Mouse (Mus musculus): ENCODE measurements around the gene Col9a1. TPM values are rescaled to one million over a fixed set of nuclear protein-coding genes. Genes with fewer than 3 reads are reported as not detected.

Gene Col9a1
- polyA plus RNA-seq, 1 experiment: 0.01 TPM

DNA sequence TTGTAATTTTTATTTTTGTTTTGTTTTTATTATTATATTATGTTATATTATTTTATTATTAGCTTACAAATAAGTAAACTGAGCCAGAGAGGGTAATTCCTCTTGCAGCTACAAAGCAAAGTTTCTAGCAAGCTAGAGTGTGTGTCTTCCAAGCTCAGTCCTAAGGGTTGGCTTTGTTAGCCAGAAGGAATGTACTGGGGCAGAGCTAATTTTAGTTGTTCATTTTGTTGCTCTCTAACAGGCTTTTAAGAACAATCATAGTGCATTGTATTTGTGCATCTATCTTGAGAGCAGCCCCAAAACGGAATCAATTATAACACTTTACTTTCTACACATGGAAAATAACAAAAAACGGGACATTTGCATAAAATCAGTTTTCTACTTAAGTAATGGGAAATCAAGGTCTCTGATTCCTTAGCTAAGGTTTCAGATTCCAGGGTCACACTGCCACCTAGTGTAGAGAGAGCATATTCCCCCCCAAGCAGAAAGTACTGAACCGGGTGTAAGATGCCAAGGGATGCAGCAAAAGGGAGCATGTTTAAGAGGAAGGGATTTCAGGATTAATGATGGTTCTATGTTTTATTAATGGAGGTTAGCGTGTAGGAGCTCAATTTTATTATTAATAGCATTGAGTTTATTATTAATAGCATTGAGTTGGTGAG lies 6.1 kb upstream of the Col9a1 start:
- no peak overlapping the region for H3K4me3 ChIP-seq (replicated peaks)
- no peaks in the 10 kb centered on the region for H3K36me3 ChIP-seq (ENCODE audit: control insufficient read depth)
- H3K9me3 ChIP-seq (ENCODE audit: control insufficient read depth, low read length): no peaks in the 10 kb centered on the region
- no peaks in the 10 kb centered on the region for H3K27me3 ChIP-seq (ENCODE audit: control insufficient read depth)
- TF ChIP-seq GATA1 (IDR thresholded peaks at IDR 0.05; ENCODE audit: low read length) (no peak), TAL1 (IDR thresholded peaks at IDR 0.05; ENCODE audit: low read length) (no peak)
- H3K4me1 ChIP-seq (ENCODE audit: control insufficient read depth): no peaks in the 10 kb centered on the region

DNA sequence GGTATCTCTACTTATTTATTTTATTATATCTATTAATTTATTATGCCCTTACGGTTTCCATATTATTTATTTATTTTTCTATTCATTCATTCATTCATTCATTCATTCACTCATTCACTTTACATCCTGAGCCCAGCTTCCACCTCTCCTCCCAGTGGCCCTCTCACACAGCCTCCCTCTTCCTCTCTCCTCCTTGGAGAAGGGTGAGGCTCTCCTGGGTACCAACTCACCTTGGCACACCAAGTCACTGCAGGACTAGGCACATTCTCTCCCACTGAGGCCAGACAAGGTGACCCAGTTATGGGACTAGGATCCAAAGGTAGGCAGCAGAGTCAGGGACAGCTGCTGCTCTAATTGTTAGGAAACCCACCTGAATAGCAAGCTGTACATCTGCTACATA lies 5.5 kb upstream of the Col9a1 start:
- Histone ChIP-seq H3K9me3 (ENCODE audit: control insufficient read depth, low read length) (peaks cover 2% of the 10 kb centered on the region; the same call in 1 of the 2 replicates), H3K36me3 (ENCODE audit: control insufficient read depth) (no peaks in the 10 kb centered on the region), H3K4me3 (replicated peaks) (no peak overlapping the region), H3K27me3 (ENCODE audit: control insufficient read depth) (no peaks in the 10 kb centered on the region), H3K4me1 (ENCODE audit: control insufficient read depth) (no peaks in the 10 kb centered on the region)
- TF ChIP-seq TAL1 (IDR thresholded peaks at IDR 0.05; ENCODE audit: low read length): no peak
- no peak for TF ChIP-seq GATA1 (IDR thresholded peaks at IDR 0.05; ENCODE audit: low read length)

DNA sequence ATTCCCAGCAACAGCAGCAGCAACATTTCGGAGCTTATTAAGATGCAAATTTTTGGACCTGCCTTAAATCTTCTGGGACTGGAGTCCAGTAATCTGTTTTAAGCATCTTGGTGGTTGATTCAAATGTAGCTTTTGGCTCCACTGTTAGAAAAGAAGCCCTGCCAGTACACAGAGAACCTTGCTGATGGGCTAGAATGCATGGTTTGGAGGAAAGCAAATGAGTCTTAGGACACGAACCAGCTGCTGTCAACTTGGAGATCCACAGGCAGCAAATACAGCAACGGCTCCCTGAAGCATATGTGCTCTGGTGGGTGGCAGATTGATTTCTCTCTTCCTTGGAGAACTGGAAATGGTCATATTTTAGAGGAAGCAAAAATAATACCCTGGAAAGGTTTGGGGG lies 4.8 kb upstream of the Col9a1 start:
- Histone ChIP-seq H3K4me3 (replicated peaks) (no peak overlapping the region), H3K36me3 (ENCODE audit: control insufficient read depth) (no peaks in the 10 kb centered on the region), H3K9me3 (ENCODE audit: control insufficient read depth, low read length) (peaks cover 2% of the 10 kb centered on the region; the same call in 1 of the 2 replicates), H3K27me3 (ENCODE audit: control insufficient read depth) (no peaks in the 10 kb centered on the region), H3K4me1 (ENCODE audit: control insufficient read depth) (no peaks in the 10 kb centered on the region)
- TF ChIP-seq TAL1 (IDR thresholded peaks at IDR 0.05; ENCODE audit: low read length): no peak
- no peak for TF ChIP-seq GATA1 (IDR thresholded peaks at IDR 0.05; ENCODE audit: low read length)

DNA sequence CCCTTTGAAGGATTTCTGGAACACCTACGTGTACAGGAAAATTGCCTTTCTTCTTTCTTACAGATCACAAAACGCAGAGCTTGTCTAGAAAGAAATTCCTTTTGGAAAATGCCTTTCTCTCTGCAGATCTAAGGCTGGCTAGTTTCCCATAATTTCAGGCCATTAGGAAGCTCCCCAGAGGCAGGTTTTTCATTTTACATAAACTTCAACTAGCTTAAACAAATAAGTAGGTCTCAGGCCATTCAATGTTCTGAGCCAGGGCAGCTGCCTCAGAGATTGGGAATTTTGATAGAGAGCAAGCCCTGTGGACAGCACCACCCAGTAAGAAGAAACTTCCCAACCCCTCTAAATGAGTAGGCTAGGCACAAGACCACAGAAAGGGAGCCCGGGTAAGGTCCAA lies 1.6 kb upstream of the Col9a1 start:
- no peak for TF ChIP-seq GATA1 (IDR thresholded peaks at IDR 0.05; ENCODE audit: low read length)
- no peak for TF ChIP-seq TAL1 (IDR thresholded peaks at IDR 0.05; ENCODE audit: low read length)
- Histone ChIP-seq H3K9me3 (ENCODE audit: control insufficient read depth, low read length) (peaks cover 2% of the 10 kb centered on the region; the same call in 1 of the 2 replicates), H3K36me3 (ENCODE audit: control insufficient read depth) (no peaks in the 10 kb centered on the region), H3K4me1 (ENCODE audit: control insufficient read depth) (no peaks in the 10 kb centered on the region), H3K27me3 (ENCODE audit: control insufficient read depth) (no peaks in the 10 kb centered on the region), H3K4me3 (replicated peaks) (no peak overlapping the region)

DNA sequence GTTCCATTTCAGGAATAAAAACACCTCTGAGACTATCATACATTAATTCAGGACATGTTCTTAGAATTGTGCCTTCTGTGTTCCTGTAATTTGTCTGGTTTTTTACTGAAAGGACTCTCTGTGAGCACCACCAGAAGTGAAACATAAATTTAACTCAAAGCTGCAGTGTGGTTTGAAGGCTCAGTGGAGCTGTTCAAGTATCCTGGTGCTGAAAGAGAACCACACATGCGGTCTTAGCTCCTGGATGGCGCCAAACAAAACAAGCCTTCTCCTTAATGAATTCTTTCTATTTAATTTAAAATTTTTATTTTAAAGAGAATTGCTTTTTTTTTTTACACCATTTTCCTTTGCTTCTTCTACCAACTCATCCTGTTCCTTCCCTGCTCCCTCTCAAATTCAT lies 2.4 kb downstream of the Col9a1 start:
- TF ChIP-seq GATA1 (IDR thresholded peaks at IDR 0.05; ENCODE audit: low read length): no peak
- no peak for TF ChIP-seq TAL1 (IDR thresholded peaks at IDR 0.05; ENCODE audit: low read length)

DNA sequence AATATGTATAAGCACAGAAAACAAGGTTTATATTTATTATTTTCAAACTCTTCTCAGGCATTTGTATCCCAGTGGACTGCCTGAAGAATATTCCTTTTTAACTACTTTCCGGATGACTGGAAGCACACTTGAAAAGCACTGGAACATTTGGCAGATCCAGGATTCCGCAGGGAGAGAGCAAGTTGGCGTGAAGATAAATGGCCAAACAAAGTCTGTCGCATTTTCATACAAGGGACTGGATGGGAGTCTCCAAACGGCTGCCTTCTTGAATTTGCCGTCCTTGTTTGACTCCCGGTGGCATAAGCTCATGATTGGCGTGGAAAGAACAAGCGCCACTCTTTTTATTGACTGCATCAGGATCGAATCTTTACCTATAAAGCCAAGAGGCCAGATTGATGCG lies 7.6 kb downstream of the Col9a1 start:
- TF ChIP-seq GATA1 (IDR thresholded peaks at IDR 0.05; ENCODE audit: low read length) (no peak), TAL1 (IDR thresholded peaks at IDR 0.05; ENCODE audit: low read length) (no peak)
- H3K4me1 ChIP-seq (ENCODE audit: control insufficient read depth): no peaks in the 10 kb centered on the region
- no peaks in the 10 kb centered on the region for H3K36me3 ChIP-seq (ENCODE audit: control insufficient read depth)
- no peak overlapping the region for H3K4me3 ChIP-seq (replicated peaks)
- no peaks in the 10 kb centered on the region for H3K9me3 ChIP-seq (ENCODE audit: control insufficient read depth, low read length)
- H3K27me3 ChIP-seq (ENCODE audit: control insufficient read depth): no peaks in the 10 kb centered on the region

More for the DNA sequence above, 2.4 kb downstream of the Col9a1 start:
- Histone ChIP-seq H3K9me3 (ENCODE audit: control insufficient read depth, low read length) (peaks cover 2% of the 10 kb centered on the region; the same call in 1 of the 2 replicates), H3K4me3 (replicated peaks) (no peak overlapping the region), H3K27me3 (ENCODE audit: control insufficient read depth) (no peaks in the 10 kb centered on the region), H3K4me1 (ENCODE audit: control insufficient read depth) (no peaks in the 10 kb centered on the region), H3K36me3 (ENCODE audit: control insufficient read depth) (no peaks in the 10 kb centered on the region)

DNA sequence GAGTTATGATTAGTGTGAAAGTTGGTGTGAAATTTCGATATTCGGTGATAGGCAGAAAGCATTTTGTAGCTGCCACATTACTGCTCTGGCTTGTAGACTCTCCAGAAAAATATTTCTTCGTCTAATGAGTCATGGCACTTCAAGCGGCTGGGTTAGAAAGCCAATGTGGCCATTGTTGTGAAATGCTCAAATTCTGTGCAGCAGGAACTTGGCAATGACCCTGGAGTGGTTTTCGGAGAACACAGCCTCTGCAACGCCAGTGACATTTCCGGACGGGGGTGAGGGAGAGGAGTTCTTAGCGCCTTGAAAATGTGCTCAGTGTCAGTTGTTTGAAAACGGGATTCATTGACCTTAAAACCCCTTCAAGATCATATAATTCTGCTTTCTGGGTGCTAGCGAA lies 9.6 kb downstream of the Col9a1 start:
- Histone ChIP-seq H3K4me3 (replicated peaks) (no peak overlapping the region), H3K9me3 (ENCODE audit: control insufficient read depth, low read length) (no peaks in the 10 kb centered on the region), H3K4me1 (ENCODE audit: control insufficient read depth) (no peaks in the 10 kb centered on the region), H3K36me3 (ENCODE audit: control insufficient read depth) (no peaks in the 10 kb centered on the region), H3K27me3 (ENCODE audit: control insufficient read depth) (no peaks in the 10 kb centered on the region)
- no peak for TF ChIP-seq GATA1 (IDR thresholded peaks at IDR 0.05; ENCODE audit: low read length)
- TF ChIP-seq TAL1 (IDR thresholded peaks at IDR 0.05; ENCODE audit: low read length): no peak

DNA sequence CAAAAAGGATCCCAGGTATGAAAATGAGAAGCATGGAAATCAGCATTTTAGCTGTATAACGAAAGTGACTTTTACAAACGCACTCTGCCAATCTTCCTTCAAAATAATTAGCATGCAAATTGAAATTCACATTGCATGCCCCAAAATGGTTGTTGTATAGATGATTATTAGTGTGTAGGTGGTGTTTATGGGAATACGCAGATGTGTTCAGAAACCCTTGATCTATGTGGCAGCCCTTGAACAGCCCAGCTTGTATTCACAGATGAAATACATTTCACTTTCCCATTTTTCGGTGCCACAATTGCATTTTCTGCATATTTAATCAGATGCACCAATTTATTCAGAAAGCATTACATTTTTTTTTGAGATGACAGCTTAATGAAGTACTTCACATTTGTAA lies 14.3 kb downstream of the Col9a1 start:
- Histone ChIP-seq H3K4me1 (ENCODE audit: control insufficient read depth) (no peaks in the 10 kb centered on the region), H3K36me3 (ENCODE audit: control insufficient read depth) (no peaks in the 10 kb centered on the region), H3K4me3 (replicated peaks) (no peak overlapping the region), H3K27me3 (ENCODE audit: control insufficient read depth) (no peaks in the 10 kb centered on the region), H3K9me3 (ENCODE audit: control insufficient read depth, low read length) (no peaks in the 10 kb centered on the region)
- TF ChIP-seq GATA1 (IDR thresholded peaks at IDR 0.05; ENCODE audit: low read length) (no peak), TAL1 (IDR thresholded peaks at IDR 0.05; ENCODE audit: low read length) (no peak)

DNA sequence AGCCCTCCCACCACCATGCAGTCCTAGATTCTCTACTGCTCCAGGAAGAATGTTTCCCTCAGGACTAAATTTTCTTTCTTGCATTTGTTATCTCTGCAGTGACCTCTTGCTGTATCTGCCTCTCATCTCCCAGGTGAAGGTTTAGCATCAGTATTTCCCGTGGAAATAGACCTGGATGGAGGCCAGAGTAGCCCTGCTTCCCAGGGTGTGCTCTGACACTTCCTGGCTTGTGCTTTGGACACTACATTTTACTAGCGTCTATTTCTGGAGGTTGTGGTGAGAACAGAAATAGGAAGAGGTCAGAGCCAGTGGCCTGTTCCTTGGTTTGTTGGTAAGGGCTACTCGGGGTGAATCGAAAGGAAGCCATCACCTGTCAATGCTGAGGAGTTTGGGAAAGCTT lies 16.7 kb downstream of the Col9a1 start:
- H3K36me3 ChIP-seq (ENCODE audit: control insufficient read depth): no peaks in the 10 kb centered on the region
- no peaks in the 10 kb centered on the region for H3K27me3 ChIP-seq (ENCODE audit: control insufficient read depth)
- no peaks in the 10 kb centered on the region for H3K9me3 ChIP-seq (ENCODE audit: control insufficient read depth, low read length)
- no peaks in the 10 kb centered on the region for H3K4me1 ChIP-seq (ENCODE audit: control insufficient read depth)
- no peak overlapping the region for H3K4me3 ChIP-seq (replicated peaks)
- no peak for TF ChIP-seq GATA1 (IDR thresholded peaks at IDR 0.05; ENCODE audit: low read length)
- TF ChIP-seq TAL1 (IDR thresholded peaks at IDR 0.05; ENCODE audit: low read length): no peak

Data from erythroblast, embryonic 14.5 days (primary cell).